Mouse (Mus musculus): ENCODE measurements around the gene Cts6. TPM values are rescaled to one million over a fixed set of nuclear protein-coding genes. Genes with fewer than 3 reads are reported as not detected.

Gene Cts6
- total and polyA plus RNA-seq, 3 experiments = not detected

DNA sequence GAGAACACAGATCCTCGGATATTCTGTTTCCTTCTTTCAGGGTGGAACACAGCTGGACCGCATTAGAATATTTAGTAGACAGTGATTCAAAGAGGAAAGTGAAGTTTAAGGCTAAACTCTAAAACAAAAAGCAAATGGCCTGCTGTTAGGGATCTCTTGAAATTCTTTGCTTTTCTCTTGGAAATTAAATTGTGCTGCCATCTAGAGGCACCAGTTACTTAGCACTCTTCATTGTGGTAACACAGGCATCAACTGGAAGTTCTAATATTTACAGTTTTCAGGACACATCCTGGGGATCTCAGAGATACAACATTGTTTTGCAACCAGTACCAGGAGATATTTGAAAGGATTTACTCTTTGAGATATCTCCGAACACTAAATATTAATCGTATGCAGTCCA lies 38.6 kb downstream of the Cts6 start:
- TF ChIP-seq POLR2A (IDR thresholded peaks at IDR 0.05; ENCODE audit: low read depth, low read length) (no peak), MAFK (IDR thresholded peaks at IDR 0.05; ENCODE audit: insufficient replicate concordance, low read length) (no peak), ZC3H11A (IDR thresholded peaks at IDR 0.05; ENCODE audit: low read depth, low read length) (no peak)
- in situ Hi-C loops (cut with MboI; ENCODE audit: low pct_ligation_motif_present, low pct_unique_long_range_greater_than_20kb, low sequenced_read_pairs) (no loop called here), dilution Hi-C loops (cut with MboI; ENCODE audit: extremely low pct_ligation_motif_present, extremely low pct_unique_long_range_greater_than_20kb, low sequenced_read_pairs) (no loop called here)

GRCm38 (mm10) chr13:61164156-61164555 lies 39.1 kb downstream of the Cts6 start, which contains the start of gene Ctsr:
Gene Ctsr, minus strand, starts transcription at chr13:61164256.
- dilution Hi-C loops (cut with MboI; ENCODE audit: extremely low pct_ligation_motif_present, extremely low pct_unique_long_range_greater_than_20kb, low sequenced_read_pairs) (no loop called here), in situ Hi-C loops (cut with MboI; ENCODE audit: low pct_ligation_motif_present, low pct_unique_long_range_greater_than_20kb, low sequenced_read_pairs) (no loop called here)
- H3K9me3 ChIP-seq (replicated peaks; ENCODE audit: low read length) = peaks cover 33% of the 10 kb centered on the region
- TF ChIP-seq JUND (conservative IDR thresholded peaks at IDR 0.05; ENCODE audit: low read depth, low read length) (no peak), UBTF (IDR thresholded peaks at IDR 0.05; ENCODE audit: low read depth, low read length) (no peak), ZC3H11A (IDR thresholded peaks at IDR 0.05; ENCODE audit: low read depth, low read length) (no peak), CHD2 (IDR thresholded peaks at IDR 0.05; ENCODE audit: low read length) (no peak), MAZ (IDR thresholded peaks at IDR 0.05; ENCODE audit: low read depth, low read length) (no peak), CHD1 (IDR thresholded peaks at IDR 0.05; ENCODE audit: low read depth, low read length) (no peak), ELF1 (IDR thresholded peaks at IDR 0.05; ENCODE audit: low read depth, low read length) (no peak), MXI1 (IDR thresholded peaks at IDR 0.05; ENCODE audit: low read depth, low read length) (no peak), BHLHE40 (IDR thresholded peaks at IDR 0.05; ENCODE audit: low read depth, low read length) (no peak), NRF1 (IDR thresholded peaks at IDR 0.05; ENCODE audit: low read depth, low read length) (no peak), SIN3A (IDR thresholded peaks at IDR 0.05; ENCODE audit: low read length) (no peak), EP300 (IDR thresholded peaks at IDR 0.05; ENCODE audit: low read length) (no peak), MAFK (IDR thresholded peaks at IDR 0.05; ENCODE audit: insufficient replicate concordance, low read length) (no peak), TCF12 (IDR thresholded peaks at IDR 0.05; ENCODE audit: low read depth, low read length) (no peak), RCOR1 (conservative IDR thresholded peaks at IDR 0.05; ENCODE audit: low read depth, low read length) (no peak)
- H3K4me2 ChIP-seq (ENCODE audit: insufficient read depth, low read depth, poor library complexity, severe bottlenecking) = no peak within 1 kb of the TSS
- DNase-seq (ENCODE audit: extremely low read depth) = no peak
- H3K27me3 ChIP-seq (replicated peaks) = no peaks in the 10 kb centered on the region
- no peak within 1 kb of the TSS for H3K27ac ChIP-seq (ENCODE audit: insufficient read depth, low read depth)
- H3K79me2 ChIP-seq (replicated peaks; ENCODE audit: control insufficient read depth, extremely low read depth, insufficient read depth, poor library complexity, severe bottlenecking) = no peaks in the 10 kb centered on the region
- no peak within 1 kb of the TSS for H3K9ac ChIP-seq (ENCODE audit: insufficient read depth, low read depth)
- H3K4me1 ChIP-seq (ENCODE audit: control insufficient read depth in 1 of 2, insufficient read depth in 2 of 2) = no peaks in the 10 kb centered on the region
- no peak within 1 kb of the TSS for H3K4me3 ChIP-seq (replicated peaks in 1 of 3; ENCODE audit: low read depth in 2 of 3, low read length in 2 of 3, poor library complexity in 1 of 3)
- no peaks in the 10 kb centered on the region for H3K36me3 ChIP-seq (replicated peaks in 1 of 2; ENCODE audit: control insufficient read depth in 1 of 2, insufficient read depth in 1 of 2, low read length in 1 of 2)

More for the DNA sequence above, 38.6 kb downstream of the Cts6 start:
- Histone ChIP-seq H3K27ac (ENCODE audit: insufficient read depth, low read depth) (no peak overlapping the region), H3K4me1 (ENCODE audit: control insufficient read depth in 1 of 2, insufficient read depth in 2 of 2) (no peaks in the 10 kb centered on the region), H3K27me3 (replicated peaks) (no peaks in the 10 kb centered on the region), H3K4me3 (replicated peaks in 1 of 3; ENCODE audit: low read depth in 2 of 3, low read length in 2 of 3, poor library complexity in 1 of 3) (no peak overlapping the region), H3K79me2 (replicated peaks; ENCODE audit: control insufficient read depth, extremely low read depth, insufficient read depth, poor library complexity, severe bottlenecking) (no peaks in the 10 kb centered on the region), H3K4me2 (ENCODE audit: insufficient read depth, low read depth, poor library complexity, severe bottlenecking) (no peak overlapping the region), H3K36me3 (replicated peaks in 1 of 2; ENCODE audit: control insufficient read depth in 1 of 2, insufficient read depth in 1 of 2, low read length in 1 of 2) (no peaks in the 10 kb centered on the region), H3K9ac (ENCODE audit: insufficient read depth, low read depth) (no peak overlapping the region), H3K9me3 (replicated peaks; ENCODE audit: low read length) (peaks cover 30% of the 10 kb centered on the region)
- DNase-seq (ENCODE audit: extremely low read depth) = no peak

Other genes with a start within 250 kb of the Cts6 start
- not detected in 2 replicates for gene Ctsj, start 197.5 kb downstream of the Cts6 start, total RNA-seq (2012; rRNA removed)
- gene Ctsj, start 197.5 kb downstream of the Cts6 start, total RNA-seq (2014; rRNA removed) = not detected in 2 replicates
- gene Ctsj, start 197.5 kb downstream of the Cts6 start, polyA plus RNA-seq (2012; ENCODE audit: insufficient read length, low read depth) = not detected in 2 replicates
- not detected in 2 replicates for gene Ctsq, start 162.8 kb downstream of the Cts6 start, total RNA-seq (2012; rRNA removed)
- gene Ctsq, start 162.8 kb downstream of the Cts6 start, total RNA-seq (2014; rRNA removed) = not detected in 2 replicates
- gene Ctsq, start 162.8 kb downstream of the Cts6 start, polyA plus RNA-seq (2012; ENCODE audit: insufficient read length, low read depth) = not detected in 2 replicates
- gene Ctsr, start 39.2 kb downstream of the Cts6 start, total RNA-seq (2012; rRNA removed) = not detected in 2 replicates
- gene Ctsr, start 39.2 kb downstream of the Cts6 start, total RNA-seq (2014; rRNA removed) = not detected in 2 replicates
- gene Ctsr, start 39.2 kb downstream of the Cts6 start, polyA plus RNA-seq (2012; ENCODE audit: insufficient read length, low read depth) = not detected in 2 replicates
- not detected in 2 replicates for gene Cts8, start 51.9 kb upstream of the Cts6 start, total RNA-seq (2012; rRNA removed)
- gene Cts8, start 51.9 kb upstream of the Cts6 start, total RNA-seq (2014; rRNA removed) = not detected in 2 replicates
- gene Cts8, start 51.9 kb upstream of the Cts6 start, polyA plus RNA-seq (2012; ENCODE audit: insufficient read length, low read depth) = not detected in 2 replicates
- gene Gm49398, start 85.4 kb upstream of the Cts6 start, total RNA-seq (2012; rRNA removed) = not detected in 2 replicates
- gene Gm49398, start 85.4 kb upstream of the Cts6 start, total RNA-seq (2014; rRNA removed) = not detected in 2 replicates
- gene Gm49398, start 85.4 kb upstream of the Cts6 start, polyA plus RNA-seq (2012; ENCODE audit: insufficient read length, low read depth) = not detected in 2 replicates
- not detected in 2 replicates for gene Cts7, start 154.8 kb upstream of the Cts6 start, total RNA-seq (2012; rRNA removed)
- not detected in 2 replicates for gene Cts7, start 154.8 kb upstream of the Cts6 start, total RNA-seq (2014; rRNA removed)
- not detected in 2 replicates for gene Cts7, start 154.8 kb upstream of the Cts6 start, polyA plus RNA-seq (2012; ENCODE audit: insufficient read length, low read depth)